Mouse (Mus musculus): Measurements from ENCODE around the gene Grin2b.
A peak's percentile ranks its signal among the peaks of the same experiment; 100 is the strongest.

Grin2b gene

DNA sequence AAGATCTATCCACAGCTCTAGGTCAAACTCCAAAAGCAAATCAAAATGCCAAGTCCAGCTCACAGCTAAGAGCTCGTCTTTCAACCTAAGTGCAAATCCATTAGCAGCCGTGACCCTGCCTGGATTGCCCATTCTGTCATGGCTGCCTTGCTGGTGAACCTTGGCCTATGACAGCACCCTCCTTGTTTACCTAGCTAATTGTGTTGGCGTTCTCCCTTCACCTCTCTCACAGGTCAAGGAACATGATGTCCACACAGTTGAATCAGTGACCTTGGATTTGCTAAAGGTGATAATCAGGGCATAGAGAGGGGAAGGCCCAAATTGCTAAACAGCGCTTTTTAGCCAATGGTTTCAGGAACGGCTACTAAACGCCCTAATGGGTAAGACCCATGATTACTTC, 165.2 kb downstream of the Grin2b start:
- DNase-seq (ENCODE audit: low spot score), result no peak

GRCm38 (mm10) chr6:135994691-135995090, 178.6 kb downstream of the Grin2b start:
- DNase-seq (ENCODE audit: low spot score), result no peak

GRCm38 (mm10) chr6:135993897-135994296, 179.4 kb downstream of the Grin2b start:
- DNase-seq (ENCODE audit: low spot score), result no peak

- no peak for DNase-seq (ENCODE audit: low spot score)
Observed at GRCm38 (mm10) chr6:135993378-135993777, 179.9 kb downstream of the Grin2b start.

DNA sequence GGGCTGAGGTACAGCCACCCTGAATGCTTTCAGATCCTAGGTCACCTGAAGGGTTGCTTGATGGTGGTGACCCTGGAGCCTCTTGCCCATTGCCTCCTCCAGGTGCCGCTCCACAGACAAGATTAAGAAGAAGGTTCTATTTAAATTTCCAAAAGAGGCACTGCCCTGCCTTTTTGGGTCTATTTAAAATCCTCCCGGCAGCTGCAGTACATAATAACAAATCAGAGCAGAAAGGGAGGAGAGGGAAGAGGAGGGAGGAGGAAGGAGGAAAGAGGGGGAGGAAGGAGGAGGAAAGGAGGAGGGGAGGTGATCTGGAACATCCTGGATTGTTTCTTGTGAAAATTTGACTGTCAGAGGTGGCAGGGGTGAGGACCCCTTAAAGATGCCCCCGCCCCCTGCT, 197.2 kb downstream of the Grin2b start:
- DNase-seq (ENCODE audit: low spot score), result no peak

GRCm38 (mm10) chr6:135972481-135972880, 200.8 kb downstream of the Grin2b start:
- DNase-seq (ENCODE audit: low spot score), result no peak

GRCm38 (mm10) chr6:135971481-135971880, 201.8 kb downstream of the Grin2b start:
- DNase-seq (ENCODE audit: low spot score), result no peak

DNA sequence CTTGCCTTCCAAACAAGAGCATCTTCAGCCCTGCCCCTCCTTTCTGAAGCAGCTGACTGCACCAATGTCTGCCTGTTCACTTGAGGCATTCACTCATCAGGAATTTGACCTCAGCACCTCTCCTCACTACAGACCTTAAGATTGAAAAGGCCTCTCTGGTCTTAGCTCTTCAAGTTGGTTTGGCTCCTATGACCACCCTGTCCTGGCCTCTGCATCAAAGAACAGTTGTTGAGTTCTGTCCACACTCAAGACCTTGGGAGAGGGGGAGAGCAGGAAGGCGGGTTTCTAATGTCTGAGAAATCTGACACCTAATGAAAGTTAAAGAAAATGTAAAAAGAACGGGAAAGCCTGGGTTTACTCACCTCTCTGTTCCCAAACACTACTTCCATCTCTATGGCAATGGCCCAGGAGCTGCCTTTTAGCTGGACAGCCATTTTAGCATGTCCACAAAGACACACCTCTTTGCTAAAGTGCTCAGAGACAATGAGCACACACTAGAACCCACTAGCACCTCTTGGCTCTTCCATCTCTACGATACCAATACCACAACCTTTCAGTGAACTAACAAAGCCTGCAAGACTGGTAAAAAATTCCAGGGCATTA, 202.5 kb downstream of the Grin2b start:
- DNase-seq (ENCODE audit: low spot score), result no peak

DNA sequence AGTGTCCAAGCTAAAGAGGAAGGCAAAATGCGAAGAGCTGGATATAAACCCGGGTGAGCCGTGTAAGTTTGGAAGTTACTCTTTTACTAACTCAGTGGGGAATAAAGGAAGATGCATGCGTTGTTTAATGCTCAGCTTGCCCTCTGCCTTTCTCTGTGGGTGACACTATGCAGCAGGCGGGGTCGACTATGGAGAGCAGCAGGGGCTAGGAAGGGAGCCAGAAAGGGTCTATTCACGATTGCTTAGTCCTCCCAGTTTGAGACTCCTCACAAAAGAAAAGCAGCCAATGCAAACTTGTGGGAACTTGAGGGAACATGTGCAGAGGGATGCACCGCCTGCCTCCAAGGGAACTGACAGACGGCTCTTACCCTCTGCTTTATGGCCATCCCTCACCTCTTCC, 211.5 kb downstream of the Grin2b start:
- DNase-seq (ENCODE audit: low spot score), result no peak

DNA sequence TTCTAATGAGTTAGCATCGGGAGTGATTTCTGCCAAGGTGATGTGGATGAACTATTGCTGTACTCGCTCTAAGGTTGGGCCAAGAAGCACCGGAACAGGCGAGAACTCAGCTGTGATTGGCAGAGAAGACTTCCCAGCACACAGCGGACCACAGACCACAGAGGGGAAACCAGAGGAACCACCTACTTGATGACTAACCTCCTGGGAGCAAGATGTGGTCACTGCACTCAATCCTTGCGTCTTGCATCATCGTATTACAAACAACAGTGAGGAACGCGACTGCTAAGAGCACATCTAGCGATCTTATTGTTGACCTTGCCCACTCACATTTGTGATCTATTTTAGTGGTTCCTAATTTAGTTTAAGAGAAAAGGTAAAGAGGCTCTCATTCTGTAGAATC, 213.7 kb downstream of the Grin2b start:
- DNase-seq (ENCODE audit: low spot score), result no peak

- DNase-seq (ENCODE audit: low spot score), result no peak
Observed at GRCm38 (mm10) chr6:135951666-135952065, 221.6 kb downstream of the Grin2b start.

GRCm38 (mm10) chr6:135945511-135945910, 227.8 kb downstream of the Grin2b start:
- DNase-seq (ENCODE audit: low spot score), result no peak

GRCm38 (mm10) chr6:135944358-135944757, 229.0 kb downstream of the Grin2b start:
- DNase-seq (ENCODE audit: low spot score), result no peak

DNA sequence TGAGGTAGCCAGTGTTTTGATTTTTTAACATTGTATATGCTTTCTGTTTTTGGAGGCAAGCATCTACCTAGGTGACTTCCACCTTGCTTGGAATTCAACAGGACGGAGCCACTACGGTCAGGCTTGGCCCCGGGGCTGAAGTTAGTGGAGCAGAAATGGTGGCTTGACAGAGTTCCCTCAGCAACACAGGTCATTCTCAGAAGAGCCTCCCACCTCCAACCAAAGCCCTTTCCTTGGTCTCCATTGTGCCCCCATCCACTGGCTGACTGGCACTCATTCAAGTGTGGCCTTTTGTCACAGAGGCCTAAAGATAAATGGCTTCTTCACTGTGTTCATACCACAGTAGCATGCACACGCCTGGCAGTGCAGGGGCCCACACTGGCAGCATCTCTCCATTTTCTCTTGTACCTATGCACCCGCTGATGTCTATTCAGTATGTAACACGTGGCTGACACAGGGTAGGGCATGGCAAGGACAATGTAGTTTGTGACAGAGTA, 230.1 kb downstream of the Grin2b start:
- no peak for DNase-seq (ENCODE audit: low spot score)

DNA sequence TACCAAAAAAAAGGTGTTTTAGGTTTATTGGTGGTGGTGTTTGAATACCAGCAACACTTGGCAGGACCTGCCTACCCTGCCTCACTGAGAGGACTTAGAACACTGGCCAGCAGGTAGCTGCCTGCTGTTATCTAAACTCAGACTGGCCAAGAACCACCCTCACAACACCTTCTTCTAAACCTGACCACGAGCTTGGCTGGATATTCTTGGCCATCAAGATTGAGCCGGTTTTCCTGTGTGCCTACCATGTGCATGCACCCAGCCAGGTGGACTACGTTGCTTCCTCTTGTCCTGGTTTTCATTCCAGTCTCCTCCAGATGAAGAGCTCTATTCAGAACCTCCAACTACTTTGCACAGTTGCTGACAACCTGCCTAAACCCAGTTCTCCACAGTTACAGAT, 240.4 kb downstream of the Grin2b start:
- no peak for DNase-seq (ENCODE audit: low spot score)

GRCm38 (mm10) chr6:135932400-135932920, 240.9 kb downstream of the Grin2b start:
- DNase-seq (ENCODE audit: low spot score), result no peak

- DNase-seq (ENCODE audit: low spot score), result no peak
Observed at GRCm38 (mm10) chr6:135917676-135918075, 255.6 kb downstream of the Grin2b start.

DNA sequence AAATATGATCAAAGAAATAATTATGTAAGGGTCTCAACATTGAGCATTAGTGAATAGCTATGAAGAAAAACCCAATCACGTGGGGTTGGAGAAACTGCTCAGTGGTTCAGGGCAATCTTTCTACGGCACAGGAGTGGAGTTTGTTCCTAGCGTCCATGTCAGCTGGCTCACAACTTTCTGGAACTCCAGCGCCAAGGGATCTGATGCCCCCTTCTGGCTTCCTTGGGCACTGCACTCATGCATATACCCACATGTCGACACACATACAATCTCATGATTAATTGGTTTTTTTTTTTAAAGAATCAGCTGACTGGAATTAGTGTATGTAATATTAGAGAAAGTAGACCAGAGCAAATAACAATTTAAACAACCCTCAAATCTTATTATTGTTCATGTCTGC, 258.7 kb downstream of the Grin2b start:
- no peak for DNase-seq (ENCODE audit: low spot score)

GRCm38 (mm10) chr6:135912114-135912513, 261.2 kb downstream of the Grin2b start:
- no peak for DNase-seq (ENCODE audit: low spot score)

GRCm38 (mm10) chr6:135911131-135911530, 262.2 kb downstream of the Grin2b start:
- DNase-seq (ENCODE audit: low spot score), result no peak

- DNase-seq (ENCODE audit: low spot score), result peak; percentile 74
Observed at GRCm38 (mm10) chr6:135907540-135908320, 265.6 kb downstream of the Grin2b start.

DNA sequence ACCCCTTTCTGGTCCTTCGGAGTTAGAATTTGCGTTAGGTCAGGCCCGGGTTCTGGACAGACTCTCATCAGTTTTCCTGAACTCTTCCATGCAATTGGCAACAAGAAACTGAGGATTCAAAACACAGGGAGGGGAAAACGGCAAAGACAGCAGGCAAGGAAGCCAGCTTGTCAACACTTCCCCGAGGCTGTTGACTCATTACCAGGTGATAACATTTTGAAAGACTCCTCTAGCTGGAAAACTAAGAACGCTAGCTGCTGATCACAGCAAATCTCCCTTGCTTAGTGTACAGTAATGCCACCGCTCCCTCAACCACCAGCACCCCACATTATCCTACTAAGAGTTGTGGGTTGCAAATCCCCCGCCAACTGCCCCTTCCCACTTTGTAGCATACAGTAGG, 266.2 kb downstream of the Grin2b start:
- no peak for DNase-seq (ENCODE audit: low spot score)

DNA sequence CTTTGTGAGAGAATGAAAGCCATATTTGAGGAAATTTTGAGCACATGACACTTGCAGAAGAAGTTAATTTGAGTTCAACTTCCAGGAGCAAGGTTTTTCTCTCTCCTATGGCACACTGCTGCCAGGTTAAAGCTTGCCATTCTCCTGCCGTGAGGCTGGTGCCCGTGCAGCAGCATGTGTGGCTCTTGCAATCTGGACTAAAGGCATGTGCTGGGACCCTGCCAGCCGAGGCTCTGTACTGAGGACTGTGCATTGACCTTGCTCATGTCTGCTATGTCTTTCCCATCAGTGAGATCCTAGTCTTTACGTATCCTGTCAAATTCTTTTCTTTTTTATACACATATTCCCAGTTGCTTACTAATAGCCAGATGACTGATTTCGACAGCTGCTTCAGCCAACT, 268.9 kb downstream of the Grin2b start:
- no peak for DNase-seq (ENCODE audit: low spot score)

All from ovary, postnatal 14 days (tissue).